Mouse (Mus musculus) thymus, adult 2 months (tissue): ENCODE results near the gene N6amt1.

ENCODE experiments used
- CTCF ChIP-seq: fragments of 200-500 bp; IDR thresholded peaks from 2 replicates; pipeline ENCODE4 v1.5.1; 2012; ENCODE audit warnings: mild to moderate bottlenecking, control low read depth, low read length, moderate library complexity, borderline replicate concordance; ENCODE audit not compliant: control insufficient read depth, poor library complexity, insufficient read depth; ENCODE audit errors: extremely low read depth
- POLR2A ChIP-seq: fragments of 200-500 bp; IDR thresholded peaks from 2 replicates; pipeline ENCODE4 v1.6.1; 2012; ENCODE audit warnings: mild to moderate bottlenecking, low read length, control low read depth, moderate library complexity; ENCODE audit not compliant: control insufficient read depth, poor library complexity, insufficient read depth; ENCODE audit errors: extremely low read depth

GRCm38 (mm10) chr16:87354075-87354583 lies at the start of gene N6amt1:
- no peak for TF ChIP-seq CTCF
- TF ChIP-seq POLR2A: peak; percentile 45
